Mouse (Mus musculus) urinary bladder, postnatal 14 days (tissue): ENCODE results near the gene Bphl.

Experiments
- DNase-seq: peaks from one replicate; pipeline ENCODE4 v3.0.0; 2021; ENCODE audit warnings: low spot score

Bphl gene

GRCm38 (mm10) chr13:34088871-34089288, 51.5 kb downstream of the Bphl start:
- DNase-seq = no peak

- DNase-seq = no peak
These were observed 52.0 kb downstream of the Bphl start for GRCm38 (mm10) chr13:34089358-34089757.

GRCm38 (mm10) chr13:34095542-34096435, 58.4 kb downstream of the Bphl start:
- DNase-seq = no peak

GRCm38 (mm10) chr13:34096455-34096854, 59.1 kb downstream of the Bphl start:
- no peak for DNase-seq

GRCm38 (mm10) chr13:34097086-34097485, 59.7 kb downstream of the Bphl start:
- no peak for DNase-seq

GRCm38 (mm10) chr13:34100733-34101132, 63.3 kb downstream of the Bphl start:
- no peak for DNase-seq

GRCm38 (mm10) chr13:34101247-34101646, 63.9 kb downstream of the Bphl start:
- DNase-seq = no peak

GRCm38 (mm10) chr13:34101908-34102307, 64.5 kb downstream of the Bphl start:
- DNase-seq = no peak

GRCm38 (mm10) chr13:34105364-34105763, 68.0 kb downstream of the Bphl start:
- DNase-seq = no peak

- no peak for DNase-seq
These were observed 68.9 kb downstream of the Bphl start for GRCm38 (mm10) chr13:34106256-34106655.

GRCm38 (mm10) chr13:34106999-34107398, 69.6 kb downstream of the Bphl start:
- DNase-seq = no peak

- no peak for DNase-seq
These were observed 71.8 kb downstream of the Bphl start for GRCm38 (mm10) chr13:34109035-34109676.

GRCm38 (mm10) chr13:34109677-34110058, 72.3 kb downstream of the Bphl start:
- DNase-seq = no peak

- no peak for DNase-seq
These were observed 73.6 kb downstream of the Bphl start for GRCm38 (mm10) chr13:34111019-34111418.

GRCm38 (mm10) chr13:34111878-34112277, 74.5 kb downstream of the Bphl start:
- no peak for DNase-seq

GRCm38 (mm10) chr13:34112369-34113081, 75.1 kb downstream of the Bphl start:
- DNase-seq = peak; percentile 62

GRCm38 (mm10) chr13:34113086-34113485, 75.7 kb downstream of the Bphl start:
- no peak for DNase-seq

- DNase-seq = no peak
These were observed 77.3 kb downstream of the Bphl start for GRCm38 (mm10) chr13:34114654-34115053.

- DNase-seq = no peak
These were observed 79.1 kb downstream of the Bphl start for GRCm38 (mm10) chr13:34116508-34116907.

- no peak for DNase-seq
These were observed 81.4 kb downstream of the Bphl start for GRCm38 (mm10) chr13:34118816-34119215.

- no peak for DNase-seq
These were observed 82.0 kb downstream of the Bphl start for GRCm38 (mm10) chr13:34119406-34119805.

GRCm38 (mm10) chr13:34120536-34120935, 83.1 kb downstream of the Bphl start:
- DNase-seq = no peak
